Mouse (Mus musculus): Measurements from ENCODE around the gene Vmn2r80.
"Not testable (repeated sequence)": the region's sequence is repeated elsewhere in the genome, so short reads cannot be mapped to it uniquely, and the experiment has no call there.

Gene Vmn2r80

DNA sequence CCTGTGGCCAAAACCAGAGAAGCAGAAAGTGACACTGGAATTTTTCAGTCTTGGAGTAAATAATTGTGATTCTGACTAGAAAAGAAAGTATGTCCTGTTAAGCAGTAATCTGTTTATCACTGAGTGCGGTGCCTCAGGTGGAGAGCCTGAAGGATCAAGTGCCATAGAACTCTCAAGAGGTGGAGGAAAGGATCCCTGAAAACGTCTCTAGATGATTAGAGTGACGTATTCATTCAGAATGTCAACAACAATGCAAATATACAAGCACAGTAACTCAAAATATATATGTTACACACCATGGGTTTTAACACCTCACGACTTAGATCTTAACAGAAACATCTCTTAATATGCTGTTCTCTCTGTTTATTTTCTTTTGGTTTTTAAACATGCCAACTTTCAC lies at the start of gene Vmn2r80:
Vmn2r80 (plus strand) TSS at position 301 of the 400 bp plus-strand sequence.
- not testable (repeated sequence) for DNase-seq

DNA sequence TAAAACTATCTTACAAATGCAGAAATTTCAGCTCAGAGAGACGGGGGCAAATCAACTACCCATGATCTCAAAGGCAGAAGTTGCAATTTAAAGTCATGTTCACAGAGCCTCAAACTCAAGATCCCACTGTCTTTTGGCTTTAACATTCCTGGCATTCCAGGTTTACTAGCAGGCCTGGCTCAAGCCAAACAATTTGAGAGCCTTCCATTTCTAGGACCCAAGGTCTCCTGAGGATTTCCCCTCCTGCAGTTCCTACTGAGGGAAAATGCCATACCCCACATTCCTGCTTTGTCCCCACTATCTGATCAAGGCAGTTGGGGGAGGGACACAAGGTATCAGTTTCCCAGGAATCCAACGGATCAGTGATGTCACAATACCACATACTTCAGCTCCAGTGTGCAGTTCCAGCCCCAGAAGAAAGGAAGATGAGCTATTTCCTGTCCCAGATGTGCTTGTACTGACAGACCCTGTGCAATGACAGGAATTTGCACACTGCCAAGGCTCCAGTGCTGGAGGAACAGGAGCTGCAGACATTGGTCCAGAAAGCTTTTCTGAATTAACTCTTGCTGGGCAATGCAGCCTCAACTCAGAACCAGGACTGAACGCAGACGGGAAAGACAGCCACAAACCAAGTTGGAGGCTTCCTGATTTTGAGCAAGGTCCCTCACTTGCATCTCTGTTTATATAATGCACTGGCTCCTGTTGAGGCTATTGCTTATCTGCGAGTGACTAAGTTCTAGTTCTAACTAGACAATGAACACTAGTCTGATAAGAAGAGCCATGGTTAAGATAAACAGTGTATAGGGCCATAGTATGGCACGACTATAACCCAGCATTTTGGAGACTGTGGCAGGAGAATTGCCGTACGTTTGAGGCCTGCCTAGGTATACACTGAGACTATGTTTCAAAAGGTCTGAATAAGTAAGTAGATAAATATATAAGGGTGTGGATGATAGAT lies 42.0 kb upstream of the Vmn2r80 start:
- no peak for DNase-seq

DNA sequence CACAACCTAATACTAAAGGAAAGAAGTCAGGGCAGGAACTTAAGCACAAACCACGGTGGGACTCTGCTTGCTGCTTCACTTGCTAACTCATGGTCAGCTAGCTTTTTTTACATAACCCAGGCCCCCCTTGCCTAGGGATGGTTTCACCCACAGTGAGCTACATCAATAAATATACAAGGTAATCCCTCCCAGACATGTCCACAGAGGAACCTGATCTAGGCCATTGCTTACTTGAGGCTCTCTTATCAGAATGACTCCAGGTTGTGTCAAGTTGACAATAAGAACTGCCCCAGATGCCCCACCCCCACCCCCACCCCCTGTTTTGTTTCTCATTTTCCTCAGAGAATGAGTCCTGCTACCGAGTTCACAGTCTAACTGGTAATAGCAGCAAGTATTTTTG lies 41.0 kb upstream of the Vmn2r80 start:
- no peak for DNase-seq

DNA sequence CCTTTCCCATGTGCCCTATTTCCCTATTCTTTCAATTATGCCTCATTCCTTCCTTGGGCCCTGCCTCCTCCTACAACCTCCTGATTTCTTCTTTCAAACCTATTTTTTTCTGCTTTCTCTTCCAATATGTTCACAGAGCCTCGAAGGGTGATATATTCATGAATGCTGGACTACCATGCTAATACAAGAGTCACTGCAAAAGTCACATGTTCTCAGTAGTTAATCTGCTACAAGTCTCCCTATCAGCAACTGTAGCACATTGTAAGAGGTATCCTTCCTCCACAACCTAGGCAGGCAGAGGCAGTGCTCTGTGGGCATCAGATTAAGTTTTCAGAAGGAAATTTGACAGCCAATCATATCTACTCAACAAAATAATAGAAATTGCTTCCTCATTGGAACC lies 39.4 kb upstream of the Vmn2r80 start:
- DNase-seq = no peak

DNA sequence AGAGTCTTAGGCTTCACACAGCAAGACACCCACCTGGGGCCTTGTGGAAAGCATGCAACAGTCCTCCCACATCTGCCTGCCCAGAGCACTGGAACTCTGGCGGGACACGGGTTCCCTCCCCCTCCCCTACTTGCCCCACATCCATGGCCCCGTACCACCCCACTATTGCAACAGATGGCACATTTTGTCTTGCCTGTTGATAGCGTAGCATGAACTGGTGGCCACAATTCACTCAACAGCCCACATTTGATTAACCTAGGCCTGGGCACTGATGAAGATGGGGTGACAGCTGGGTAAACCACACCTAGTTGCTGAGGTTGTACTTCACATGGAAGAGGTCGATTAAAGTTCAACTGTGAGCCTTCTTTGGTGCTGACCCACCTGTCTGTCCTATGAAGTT lies 38.1 kb upstream of the Vmn2r80 start:
- no peak for DNase-seq

DNA sequence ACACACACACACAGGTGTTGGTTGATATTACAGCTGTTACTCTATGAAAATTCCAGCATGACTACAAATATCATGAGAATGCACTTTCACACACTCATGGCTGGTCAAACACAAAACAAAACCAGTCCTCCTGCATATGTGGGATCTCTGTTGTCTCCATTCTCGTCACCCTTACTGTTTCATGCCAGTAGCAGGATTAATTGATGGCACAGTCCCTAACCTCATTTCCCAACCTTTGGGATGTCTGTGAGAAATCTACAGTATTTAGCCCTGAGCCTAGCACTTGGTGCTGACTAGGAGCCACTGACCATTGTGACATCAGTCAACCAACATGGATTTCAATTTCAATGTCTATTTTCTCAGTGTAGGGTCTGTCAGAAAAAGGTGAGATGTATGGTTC lies 33.5 kb upstream of the Vmn2r80 start:
- no peak for DNase-seq

DNA sequence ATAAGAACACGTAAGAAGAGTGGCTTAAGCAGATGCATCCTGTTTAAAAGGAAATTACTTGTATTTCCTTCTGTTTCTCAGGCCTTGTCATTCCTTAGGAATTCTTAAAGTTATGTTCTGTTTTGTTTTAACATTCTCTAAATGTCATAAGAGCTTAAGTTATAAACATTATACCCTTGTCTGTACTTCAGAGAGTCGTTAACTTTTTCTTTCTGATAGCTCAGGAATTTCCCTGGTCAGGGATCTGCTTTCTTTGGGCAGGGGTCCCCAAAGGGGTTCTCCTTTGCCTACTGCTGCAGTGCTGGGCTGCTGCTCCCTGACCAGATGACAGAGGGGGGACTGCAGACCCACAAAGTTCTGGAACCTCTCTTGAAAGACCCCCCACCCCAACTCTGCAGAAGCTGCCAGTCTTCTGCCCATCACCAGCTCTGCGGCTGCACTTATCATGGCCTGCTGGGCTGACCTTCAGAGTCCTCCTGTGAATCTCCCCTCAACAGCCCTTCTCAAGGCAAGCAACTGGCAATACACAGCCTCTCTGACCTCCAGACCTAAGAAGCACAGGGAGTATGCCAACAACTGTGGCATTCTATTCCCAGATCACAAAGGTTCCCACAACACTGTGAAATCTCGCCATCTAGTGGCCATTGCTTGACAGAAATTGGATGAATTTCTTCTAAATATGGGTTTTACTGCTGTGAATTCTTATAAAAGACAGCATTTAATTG lies 32.3 kb upstream of the Vmn2r80 start:
- no peak for DNase-seq

DNA sequence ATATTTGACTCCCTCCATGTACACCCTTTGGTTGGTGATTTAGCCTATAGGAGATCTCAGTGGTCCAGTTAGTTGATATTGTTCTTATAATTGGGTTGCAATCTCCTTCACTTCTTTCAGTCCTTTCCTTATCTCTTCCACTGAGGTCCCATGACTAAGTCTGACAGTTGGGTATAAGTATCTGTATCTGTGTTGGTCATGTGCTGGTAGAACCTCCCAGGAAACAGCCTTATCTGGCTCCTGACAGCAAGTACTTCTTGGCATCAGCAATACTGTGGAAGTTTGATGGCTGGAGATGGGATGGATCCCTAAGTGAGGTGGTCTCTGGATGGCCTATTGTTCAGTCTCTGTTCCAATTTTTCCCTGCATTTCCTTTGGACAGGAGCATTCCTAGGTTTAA lies 3.0 kb downstream of the Vmn2r80 start:
- no peak for DNase-seq

DNA sequence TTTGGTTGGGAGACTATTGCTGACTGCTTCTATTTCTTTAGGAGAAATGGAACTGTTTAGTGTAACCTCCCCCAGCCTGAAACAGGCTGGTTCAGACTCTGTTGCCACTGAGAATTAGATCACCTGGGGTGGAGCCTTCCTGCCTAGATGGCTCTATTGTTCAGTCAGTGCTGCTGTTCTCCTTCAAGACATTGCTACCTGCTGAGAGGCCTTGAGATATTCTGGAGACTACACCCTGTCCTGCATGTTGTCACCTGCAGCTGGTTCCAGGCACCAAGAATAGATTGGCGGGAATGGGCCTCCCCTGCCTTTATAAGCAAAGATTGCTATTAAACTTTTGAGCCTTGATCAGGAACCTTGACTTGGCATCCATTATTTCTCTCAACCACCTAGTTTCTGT lies 51.4 kb downstream of the Vmn2r80 start:
- DNase-seq = not testable (repeated sequence)

DNA sequence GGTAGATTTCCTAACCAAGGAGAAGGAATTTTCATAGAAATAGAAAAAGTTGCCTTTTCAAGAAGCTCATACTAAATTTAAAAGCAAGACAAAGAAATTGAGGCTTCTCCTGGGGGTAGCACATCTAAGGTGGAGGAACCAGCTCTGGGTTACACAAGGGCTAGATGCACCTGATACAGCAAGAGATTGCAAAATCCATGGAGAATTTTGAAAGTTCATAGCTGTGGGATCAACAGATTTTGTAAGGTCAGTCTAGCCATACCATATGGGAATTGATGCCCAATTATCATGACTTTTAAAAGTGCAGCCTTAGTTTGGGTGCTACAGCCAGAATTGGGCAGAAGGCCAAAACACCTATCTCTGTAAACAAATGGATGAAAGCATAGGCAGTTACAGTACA lies 71.9 kb downstream of the Vmn2r80 start:
- no peak for DNase-seq

DNA sequence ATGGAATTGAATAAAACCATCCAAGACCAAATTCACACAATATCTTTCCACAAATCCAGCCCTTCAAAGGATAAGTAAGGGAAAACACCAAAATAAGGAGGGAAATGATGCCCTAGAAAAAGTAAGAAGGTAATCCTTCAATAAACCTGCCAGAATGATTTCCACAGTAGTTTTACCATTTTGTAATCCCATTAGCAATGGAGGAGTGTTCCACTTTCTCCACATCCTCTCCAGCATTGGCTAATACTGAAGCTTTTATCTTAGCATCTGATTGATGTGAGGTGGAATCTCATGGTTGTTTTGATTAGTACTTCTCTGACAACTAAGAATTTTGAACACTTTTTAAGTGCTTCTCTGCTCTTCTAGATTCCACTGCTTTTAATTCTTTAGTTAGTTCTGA lies 73.0 kb downstream of the Vmn2r80 start:
- no peak for DNase-seq

DNA sequence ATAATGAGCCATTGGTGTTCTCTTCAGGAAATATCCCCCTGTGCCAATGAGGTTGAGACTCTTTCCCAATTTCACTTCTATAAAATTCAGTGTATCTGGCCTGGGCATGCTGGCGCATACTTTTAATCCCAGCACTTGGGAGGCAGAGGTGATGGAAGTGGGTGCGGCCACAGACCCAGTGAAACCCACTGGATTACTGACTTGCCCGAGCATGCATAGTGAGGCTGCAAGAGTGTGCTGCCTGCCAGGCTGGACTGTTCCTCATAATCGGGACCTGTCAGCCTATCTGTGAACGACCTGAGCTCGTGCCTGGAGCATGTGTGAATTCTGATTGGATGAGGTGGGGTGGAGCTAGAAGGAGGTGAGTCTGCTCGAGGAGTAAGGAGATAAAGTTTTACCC lies 73.6 kb downstream of the Vmn2r80 start:
- no peak for DNase-seq

All from thymus, adult 18-20 months (tissue).